Mouse (Mus musculus) 3T3-L1 (cell line): ENCODE data around the gene Rpl41.

Experiments
- DNase-seq: peaks from one replicate; pipeline ENCODE4 v3.0.0-alpha.2; 2015; ENCODE audit warnings: low read depth, low spot score

Gene Rpl41

GRCm38 (mm10) chr10:128548947-128549681, at the start of gene Rpl41:
Gene Rpl41, minus strand, starts transcription at chr10:128549305.
- DNase-seq = peak; percentile 99

- no peak for DNase-seq
Measured at GRCm38 (mm10) chr10:128598476-128598875, 49.4 kb upstream of the Rpl41 start.

- DNase-seq = no peak
Measured at GRCm38 (mm10) chr10:128592797-128593196, 43.7 kb upstream of the Rpl41 start.

GRCm38 (mm10) chr10:128591436-128591835, 42.3 kb upstream of the Rpl41 start:
- DNase-seq = no peak

GRCm38 (mm10) chr10:128590193-128590690, 41.1 kb upstream of the Rpl41 start:
- DNase-seq = peak; percentile 51

GRCm38 (mm10) chr10:128589464-128590192, 40.5 kb upstream of the Rpl41 start, which contains the start of gene Erbb3:
Gene Erbb3, minus strand, starts transcription at chr10:128589652.
- DNase-seq = peak; percentile 33

GRCm38 (mm10) chr10:128588775-128589463, 39.8 kb upstream of the Rpl41 start:
- DNase-seq = no peak

GRCm38 (mm10) chr10:128588136-128588535, 39.0 kb upstream of the Rpl41 start:
- DNase-seq = no peak

GRCm38 (mm10) chr10:128587697-128588096, 38.6 kb upstream of the Rpl41 start:
- no peak for DNase-seq

GRCm38 (mm10) chr10:128587120-128587519, 38.0 kb upstream of the Rpl41 start:
- DNase-seq = no peak

- DNase-seq = no peak
Measured at GRCm38 (mm10) chr10:128586546-128586945, 37.4 kb upstream of the Rpl41 start.

GRCm38 (mm10) chr10:128584386-128584785, 35.3 kb upstream of the Rpl41 start:
- DNase-seq = no peak

- peak; percentile 32 for DNase-seq
Measured at GRCm38 (mm10) chr10:128583644-128584043, 34.5 kb upstream of the Rpl41 start.

- no peak for DNase-seq
Measured at GRCm38 (mm10) chr10:128579731-128580130, 30.6 kb upstream of the Rpl41 start.

GRCm38 (mm10) chr10:128579298-128579697, 30.2 kb upstream of the Rpl41 start:
- no peak for DNase-seq

- no peak for DNase-seq
Measured at GRCm38 (mm10) chr10:128578330-128578729, 29.2 kb upstream of the Rpl41 start.

- peak; percentile 40 for DNase-seq
Measured at GRCm38 (mm10) chr10:128575063-128575462, 26.0 kb upstream of the Rpl41 start.

GRCm38 (mm10) chr10:128565788-128566531, 16.9 kb upstream of the Rpl41 start, which contains the start of gene Pa2g4:
Gene Pa2g4, minus strand, starts transcription at chr10:128565987.
- DNase-seq = peak; percentile 99

- DNase-seq = peak; percentile 30
Measured at GRCm38 (mm10) chr10:128565206-128565787, 16.2 kb upstream of the Rpl41 start.

- no peak for DNase-seq
Measured at GRCm38 (mm10) chr10:128563544-128563943, 14.4 kb upstream of the Rpl41 start.

- DNase-seq = no peak
Measured at GRCm38 (mm10) chr10:128556963-128557362, 7.9 kb upstream of the Rpl41 start.
